Mouse (Mus musculus) myocyte (in vitro differentiated cells): ENCODE results near the gene Brd4. TPM values are rescaled to one million over a fixed set of nuclear protein-coding genes. Genes with fewer than 3 reads are reported as not detected.
A peak's percentile ranks its signal among the peaks of the same experiment; 100 is the strongest.

Source experiments
- H3K27me3 ChIP-seq: one replicate; pipeline ENCODE4 v1.6.1; 2011; ENCODE audit not compliant: control insufficient read depth, insufficient read depth, insufficient read length
- H3K36me3 ChIP-seq: one replicate; pipeline ENCODE4 v1.6.1; 2011; ENCODE audit not compliant: control insufficient read depth, insufficient read depth
- H3K4me2 ChIP-seq: one replicate; pipeline ENCODE4 v1.6.1; 2011; ENCODE audit warnings: low read depth, control low read depth
- H3K4me3 ChIP-seq: one replicate; pipeline ENCODE4 v1.5.1; 2011; ENCODE audit warnings: mild to moderate bottlenecking, control low read depth, moderate library complexity
- H3K79me2 ChIP-seq: one replicate; pipeline ENCODE4 v1.6.1; 2011; ENCODE audit not compliant: control insufficient read depth, insufficient read depth
- H3ac ChIP-seq: one replicate; pipeline ENCODE4 v1.6.1; 2011; ENCODE audit not compliant: control insufficient read depth, insufficient read length
- CEBPB ChIP-seq: IDR thresholded peaks from 2 replicates; pipeline ENCODE4 v1.6.1; 2011; ENCODE audit warnings: mild to moderate bottlenecking, moderate library complexity; ENCODE audit not compliant: poor library complexity, insufficient read depth, severe bottlenecking
- E2F4 ChIP-seq: IDR thresholded peaks from one replicate; pipeline ENCODE4 v1.6.1; 2011; ENCODE audit warnings: mild to moderate bottlenecking, control low read depth, moderate library complexity; ENCODE audit not compliant: insufficient read depth
- MAX ChIP-seq: IDR thresholded peaks from one replicate; pipeline ENCODE4 v1.6.1; 2011; ENCODE audit warnings: low read depth, mild to moderate bottlenecking, control low read depth
- MYOD1 ChIP-seq, 3 experiments: IDR thresholded peaks; one replicate each; pipeline ENCODE4 v1.6.1; 2011; ENCODE audit warnings: control low read depth in 2 of 3, low read depth in 2 of 3, mild to moderate bottlenecking in 2 of 3, moderate library complexity in 1 of 3; ENCODE audit not compliant: insufficient read length in 2 of 3, control insufficient read depth in 1 of 3
- MYOG ChIP-seq, 3 experiments: IDR thresholded peaks; one replicate each; pipeline ENCODE4 v1.6.1; 2011; ENCODE audit warnings: control low read depth in 2 of 3, low read depth in 2 of 3, mild to moderate bottlenecking in 2 of 3; ENCODE audit not compliant: insufficient read length in 2 of 3, control insufficient read depth in 1 of 3, insufficient read depth in 1 of 3
- POLR2A ChIP-seq: IDR thresholded peaks from one replicate; pipeline ENCODE4 v1.6.1; 2011; ENCODE audit warnings: low read depth, mild to moderate bottlenecking, control low read depth, moderate library complexity; ENCODE audit not compliant: insufficient read length
- POLR2AphosphoS2 ChIP-seq: IDR thresholded peaks from one replicate; pipeline ENCODE4 v1.6.1; 2011; ENCODE audit warnings: low read depth, control low read depth; ENCODE audit not compliant: insufficient read length
- REST ChIP-seq: IDR thresholded peaks from one replicate; pipeline ENCODE4 v1.6.1; 2011; ENCODE audit warnings: mild to moderate bottlenecking, control low read depth, moderate library complexity; ENCODE audit not compliant: insufficient read depth, insufficient read length
- SRF ChIP-seq: IDR thresholded peaks from one replicate; pipeline ENCODE4 v1.6.1; 2011; ENCODE audit warnings: low read depth; ENCODE audit not compliant: control insufficient read depth, insufficient read length
- TCF12 ChIP-seq: IDR thresholded peaks from one replicate; pipeline ENCODE4 v1.6.1; 2011; ENCODE audit warnings: mild to moderate bottlenecking, control low read depth; ENCODE audit not compliant: poor library complexity, insufficient read depth, severe bottlenecking
- TCF3 ChIP-seq: IDR thresholded peaks from one replicate; pipeline ENCODE4 v1.6.1; 2011; ENCODE audit warnings: low read depth, control low read depth; ENCODE audit not compliant: insufficient read length
- USF1 ChIP-seq: IDR thresholded peaks from one replicate; pipeline ENCODE4 v1.6.1; 2011; ENCODE audit warnings: low read depth, mild to moderate bottlenecking, control low read depth, moderate library complexity
- polyA plus RNA-seq: library from polyadenylated mRNA; unstranded; fragments of >200 nt; fragmentation: generic; extraction: Trizol; gene quantifications from one replicate; pipeline ENCODE4 v1.2.1, GENCODE M21; 2012; ENCODE audit warnings: missing spikeins

Gene Brd4
- polyA plus RNA-seq, 1 experiment, result 54.3 TPM

- no peaks in the 10 kb centered on the region for H3K27me3 ChIP-seq
- TF ChIP-seq REST (no peak), POLR2AphosphoS2 (no peak), MYOD1 (IDR thresholded peaks at IDR 0.05; ENCODE audit: control insufficient read depth in 1 of 3, insufficient read length in 2 of 3, low read depth in 2 of 3) (no peak), SRF (no peak), MYOG (IDR thresholded peaks at IDR 0.05; ENCODE audit: control insufficient read depth in 1 of 3, insufficient read depth in 1 of 3, insufficient read length in 2 of 3, low read depth in 2 of 3) (no peak), POLR2A (no peak), MAX (no peak), TCF12 (no peak), E2F4 (no peak), TCF3 (no peak), CEBPB (no peak)
- H3K4me3 ChIP-seq, result no peak overlapping the region
- H3K36me3 ChIP-seq, result no peaks in the 10 kb centered on the region
- no peak overlapping the region for H3K4me2 ChIP-seq
- H3K79me2 ChIP-seq, result no peaks in the 10 kb centered on the region
- no peak overlapping the region for H3ac ChIP-seq
These were observed 13.6 kb upstream of the Brd4 start for GRCm38 (mm10) chr17:32298125-32298524.

- no peaks in the 10 kb centered on the region for H3K27me3 ChIP-seq
- H3K4me2 ChIP-seq, result no peak overlapping the region
- TF ChIP-seq POLR2AphosphoS2, result no peak
- no peak for TF ChIP-seq TCF3
- TF ChIP-seq TCF12, result no peak
- no peak for TF ChIP-seq POLR2A
- no peak for TF ChIP-seq MYOD1 (IDR thresholded peaks at IDR 0.05; ENCODE audit: control insufficient read depth in 1 of 3, insufficient read length in 2 of 3, low read depth in 2 of 3)
- no peak for TF ChIP-seq USF1
- no peak for TF ChIP-seq CEBPB
- TF ChIP-seq E2F4, result no peak
- TF ChIP-seq SRF, result no peak
- TF ChIP-seq REST, result no peak
- no peak for TF ChIP-seq MAX
- TF ChIP-seq MYOG (IDR thresholded peaks at IDR 0.05; ENCODE audit: control insufficient read depth in 1 of 3, insufficient read depth in 1 of 3, insufficient read length in 2 of 3, low read depth in 2 of 3), result no peak
- H3K79me2 ChIP-seq, result no peaks in the 10 kb centered on the region
- no peaks in the 10 kb centered on the region for H3K36me3 ChIP-seq
- H3K4me3 ChIP-seq, result no peak overlapping the region
- no peak overlapping the region for H3ac ChIP-seq
These were observed 11.4 kb upstream of the Brd4 start for GRCm38 (mm10) chr17:32295901-32296300.

- Histone ChIP-seq H3K4me2 (no peak overlapping the region), H3ac (no peak overlapping the region), H3K27me3 (no peaks in the 10 kb centered on the region), H3K36me3 (no peaks in the 10 kb centered on the region), H3K79me2 (no peaks in the 10 kb centered on the region), H3K4me3 (no peak overlapping the region)
- TF ChIP-seq TCF3, result no peak
These were observed 10.6 kb upstream of the Brd4 start for GRCm38 (mm10) chr17:32295160-32295559.

GRCm38 (mm10) chr17:32285138-32285670, 682 bp upstream of the Brd4 start:
- peak overlapping the region; percentile 91 for H3ac ChIP-seq
- no peaks in the 10 kb centered on the region for H3K36me3 ChIP-seq
- peaks cover 54% of the 10 kb centered on the region for H3K79me2 ChIP-seq
- no peaks in the 10 kb centered on the region for H3K27me3 ChIP-seq
- peak overlapping the region; percentile 72 for H3K4me2 ChIP-seq
- peak overlapping the region; percentile 87 for H3K4me3 ChIP-seq
- TF ChIP-seq TCF3, result no peak
- TF ChIP-seq SRF, result no peak
- TF ChIP-seq E2F4, result no peak

GRCm38 (mm10) chr17:32283771-32284221, 726 bp downstream of the Brd4 start:
- Histone ChIP-seq H3K27me3 (no peaks in the 10 kb centered on the region), H3K4me3 (peak overlapping the region; percentile 87), H3ac (peak overlapping the region; percentile 91), H3K36me3 (no peaks in the 10 kb centered on the region), H3K4me2 (peak overlapping the region; percentile 81), H3K79me2 (peaks cover 68% of the 10 kb centered on the region)
- TF ChIP-seq TCF3 (no peak), MYOD1 (IDR thresholded peaks at IDR 0.05; ENCODE audit: control insufficient read depth in 1 of 3, insufficient read length in 2 of 3, low read depth in 2 of 3) (no peak), POLR2A (peak; percentile 54), E2F4 (no peak), REST (no peak), POLR2AphosphoS2 (peak; percentile 64), MYOG (IDR thresholded peaks at IDR 0.05; ENCODE audit: control insufficient read depth in 1 of 3, insufficient read depth in 1 of 3, insufficient read length in 2 of 3, low read depth in 2 of 3) (no peak), SRF (no peak), MAX (no peak), CEBPB (no peak), USF1 (no peak), TCF12 (no peak)
